In the genomic region with DNA sequence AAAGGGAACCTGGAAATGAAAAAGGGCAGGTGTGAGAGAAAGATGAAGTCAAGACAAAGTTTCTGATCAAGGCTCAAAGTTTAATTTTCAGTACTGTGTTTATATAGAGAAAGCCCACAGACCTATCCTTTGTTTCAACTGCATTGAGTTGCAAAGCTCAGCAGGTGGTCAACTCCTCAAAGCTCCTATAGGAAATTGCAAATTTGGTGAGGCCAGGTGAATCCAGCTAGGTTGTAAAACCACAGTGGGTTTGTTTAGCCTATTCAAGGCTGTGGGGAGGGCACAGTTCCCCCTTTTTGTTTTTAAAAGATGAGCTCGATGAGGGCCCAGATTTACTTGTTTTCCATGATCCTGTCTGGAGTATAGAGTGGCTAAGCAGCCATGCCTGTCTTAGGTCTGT, we compare ENCODE assay signal across 33 mouse cellular contexts.
"Had no signal": no experiment of that assay in that cellular context is flagged by ENCODE, and none has a peak within 500 bp of the region (broad histone marks: within the 10 kb centered on the region; RNA-seq: fewer than 3 reads in every experiment).

No protein-coding gene starts in this region.

- H3K4me1 ChIP-seq: hindbrain, embryonic 10.5 days; hindbrain, embryonic 12.5 days; hindbrain, embryonic 13.5 days; hindbrain, embryonic 15.5 days; intestine, embryonic 15.5 days had no signal

- H3K27me3 ChIP-seq: heart, embryonic 13.5 days; heart, embryonic 15.5 days; hindbrain, embryonic 12.5 days; hindbrain, embryonic 13.5 days; hindbrain, embryonic 15.5 days; intestine, embryonic 15.5 days; kidney, embryonic 15.5 days had no signal

- H3K36me3 ChIP-seq: heart, embryonic 13.5 days; heart, embryonic 15.5 days; hindbrain, embryonic 10.5 days; hindbrain, embryonic 12.5 days; hindbrain, embryonic 13.5 days; hindbrain, embryonic 15.5 days; intestine, embryonic 15.5 days; kidney, embryonic 15.5 days had no signal

- ATAC-seq: hindbrain, embryonic 16.5 days; hindbrain, postnatal 0 days; inflammation-experienced regulatory T-cells, adult 6 months; intestine, embryonic 15.5 days; intestine, embryonic 16.5 days; intestine, postnatal 0 days had no signal

- DNase-seq: heart, postnatal 10 days; heart, postnatal 14 days; heart, postnatal 36 days; heart, postnatal 4 days; kidney, adult 11 months; kidney, adult 18-20 months; kidney, adult 2 months; kidney, adult 8-10 months; kidney, adult 9 months; kidney, postnatal 10 days; kidney, postnatal 14 days; kidney, postnatal 25 days; kidney, postnatal 36 days; kidney, postnatal 4 days; layer of hippocampus, adult 9-11 months; layer of hippocampus, postnatal 36 days had no signal

- H3K4me3 ChIP-seq: heart, embryonic 13.5 days; heart, embryonic 15.5 days; hindbrain, embryonic 10.5 days; hindbrain, embryonic 12.5 days; hindbrain, embryonic 13.5 days; hindbrain, embryonic 15.5 days; intestine, embryonic 15.5 days; kidney, embryonic 15.5 days; layer of hippocampus, adult 2 months; left cerebral cortex, adult 2 months had no signal

- H3K9me3 ChIP-seq: heart, embryonic 15.5 days; hindbrain, embryonic 12.5 days; hindbrain, embryonic 15.5 days; intestine, embryonic 15.5 days; kidney, embryonic 15.5 days had no signal

- H3K27ac ChIP-seq: heart, embryonic 13.5 days; heart, embryonic 15.5 days; hindbrain, embryonic 10.5 days; hindbrain, embryonic 12.5 days; hindbrain, embryonic 13.5 days; hindbrain, embryonic 14.5 days; hindbrain, embryonic 15.5 days; hindbrain, postnatal 0 days; intestine, embryonic 15.5 days; kidney, embryonic 15.5 days; kidney, postnatal 0 days; layer of hippocampus, adult 2 months; left cerebral cortex, adult 2 months had no signal
